Mouse (Mus musculus) ES-E14 (cell line): Measurements from ENCODE around the gene Zfp526.

Source experiments
- CHD2 ChIP-seq: IDR thresholded peaks from 2 replicates; pipeline ENCODE4 v1.6.1; 2014; ENCODE audit warnings: mild to moderate bottlenecking, low read depth, low read length, inconsistent platforms
- MAFK ChIP-seq: IDR thresholded peaks from 2 replicates; pipeline ENCODE4 v1.6.1; 2014; ENCODE audit warnings: mild to moderate bottlenecking, low read depth, low read length, inconsistent platforms; ENCODE audit not compliant: insufficient read depth
- ZC3H11A ChIP-seq: IDR thresholded peaks from 2 replicates; pipeline ENCODE4 v1.6.1; 2012; ENCODE audit warnings: low read depth, mild to moderate bottlenecking, inconsistent platforms, low read length, borderline replicate concordance
- ZNF384 ChIP-seq: IDR thresholded peaks from 2 replicates; pipeline ENCODE4 v1.6.1; 2012; ENCODE audit warnings: low read depth, low read length, inconsistent platforms

- TF ChIP-seq ZC3H11A (no peak), ZNF384 (no peak), MAFK (no peak), CHD2 (no peak)
Observed at GRCm38 (mm10) chr7:25181331-25181790, 39.9 kb upstream of the Zfp526 start.
